Mouse (Mus musculus) urinary bladder, postnatal 14 days (tissue): ENCODE results near the gene C5ar1.
A peak's percentile ranks its signal among the peaks of the same experiment; 100 is the strongest.
"Not testable (repeated sequence)": the region's sequence is repeated elsewhere in the genome, so short reads cannot be mapped to it uniquely, and the experiment has no call there.

Experiments used
- DNase-seq: peaks from one replicate; pipeline ENCODE4 v3.0.0; 2021; ENCODE audit warnings: low spot score

Gene C5ar1

GRCm38 (mm10) chr7:16274922-16275890, 15.9 kb upstream of the C5ar1 start:
- no peak for DNase-seq

DNA sequence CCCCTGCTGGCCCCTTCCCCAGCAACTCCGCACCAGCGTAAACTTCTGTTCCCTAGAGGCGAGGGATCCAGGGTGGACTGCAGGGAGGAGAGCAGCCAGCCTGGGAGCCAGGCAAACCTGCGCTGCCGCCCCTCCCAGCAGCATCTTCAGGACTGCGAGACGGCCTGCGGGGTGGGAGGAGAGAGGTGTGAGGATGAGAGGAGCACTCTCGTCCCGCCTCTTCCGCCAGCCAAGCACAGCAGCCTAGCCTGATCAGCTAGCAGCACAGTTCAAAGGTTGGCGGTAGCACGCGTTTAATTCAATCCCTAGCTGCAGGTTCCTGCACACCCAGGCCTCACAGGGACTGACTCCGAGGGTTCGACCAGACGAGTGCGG, 14.4 kb upstream of the C5ar1 start:
- peak; percentile 63 for DNase-seq

DNA sequence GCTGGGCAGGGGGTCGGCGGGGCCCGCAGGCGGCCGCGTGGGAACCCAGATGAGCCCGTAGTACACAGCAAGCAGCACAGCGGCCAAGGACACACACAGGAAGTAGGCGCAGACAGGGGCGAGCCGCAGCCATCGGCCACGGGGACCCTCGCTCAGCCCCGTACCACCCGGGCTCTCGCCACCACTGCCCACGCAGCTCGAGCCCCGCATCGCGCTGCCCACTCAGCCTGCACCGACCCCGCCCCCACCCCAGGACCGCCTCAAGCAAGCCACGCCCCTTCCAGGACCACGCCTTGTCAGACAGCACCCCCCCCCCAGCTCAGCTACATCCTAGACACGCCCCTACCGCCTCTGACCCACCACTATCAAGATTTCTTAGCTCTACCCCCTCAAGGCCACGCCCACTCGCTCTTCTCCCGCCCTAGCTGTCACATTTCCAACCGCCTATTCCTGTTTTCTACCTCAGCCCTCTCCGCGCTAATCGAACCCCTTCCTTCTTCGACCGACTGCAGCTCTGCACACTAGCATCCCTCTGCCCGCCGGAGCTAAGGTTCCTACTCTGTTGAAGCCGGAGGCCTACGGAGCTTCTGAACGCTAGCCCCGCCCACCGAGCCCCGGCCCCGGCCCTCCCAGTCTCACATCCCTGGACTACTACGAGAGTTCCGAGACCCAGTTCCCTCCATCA, 13.9 kb upstream of the C5ar1 start, which contains the start of gene Inafm1:
Gene Inafm1, minus strand, starts transcription at position 537 of the 685 bp plus-strand sequence.
- DNase-seq = peak; percentile 92

DNA sequence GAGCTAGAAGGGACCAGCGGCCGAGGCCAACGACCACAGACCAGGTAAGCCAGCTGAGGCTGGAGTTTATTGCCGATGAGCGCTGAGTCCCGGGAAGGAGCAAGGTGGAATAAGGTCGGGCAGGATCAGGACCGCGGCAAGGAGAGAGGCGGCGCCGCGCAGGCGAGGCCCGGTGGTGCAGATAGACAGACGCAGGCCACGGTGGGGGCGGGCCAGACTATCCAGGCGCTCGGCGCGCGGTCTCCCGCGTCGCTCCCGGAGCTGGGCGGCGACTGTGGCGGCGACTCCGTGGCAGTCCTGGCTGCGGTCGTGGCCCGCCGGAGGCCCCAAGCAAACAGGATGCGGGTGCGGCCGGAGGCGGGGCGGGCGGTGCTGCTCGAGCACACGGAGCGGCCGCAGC, 13.3 kb upstream of the C5ar1 start:
- peak; percentile 73 for DNase-seq

DNA sequence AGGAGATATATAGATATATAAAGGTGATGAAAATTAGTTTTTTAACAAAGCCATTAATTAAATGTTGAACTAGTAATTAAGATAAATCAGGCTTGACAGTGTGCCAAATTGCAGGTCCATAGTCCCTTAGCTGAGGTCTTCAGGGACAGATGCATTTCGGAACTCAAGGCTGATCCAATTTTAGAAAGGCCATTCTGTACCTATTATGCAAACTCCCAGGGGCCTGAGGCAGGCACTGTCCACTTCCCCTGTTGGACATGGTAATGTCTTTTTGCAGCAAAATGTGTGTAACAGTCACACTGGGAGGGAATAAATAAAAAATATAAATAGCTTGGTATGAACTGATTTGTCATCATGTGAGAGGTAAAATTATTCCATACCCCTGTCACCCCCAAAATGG, 11.8 kb upstream of the C5ar1 start:
- DNase-seq = no peak

DNA sequence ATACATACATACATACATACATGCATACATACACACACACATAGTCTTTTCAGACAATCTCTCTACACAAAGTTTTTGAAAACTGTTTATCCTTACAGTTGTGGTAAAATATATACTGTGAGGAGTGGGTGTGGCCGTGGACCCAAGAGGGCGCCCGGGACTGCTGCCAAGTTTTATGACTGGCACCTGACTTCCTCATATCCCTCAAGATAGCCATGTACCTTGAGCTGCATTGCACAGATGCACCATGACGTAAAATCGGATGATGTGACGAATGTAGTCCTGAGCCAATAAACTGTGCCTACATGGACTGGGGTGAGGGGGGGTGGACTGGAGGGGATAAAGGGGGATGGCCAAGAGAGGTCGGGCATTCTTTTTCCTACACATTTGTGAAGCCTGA, 7.3 kb upstream of the C5ar1 start:
- not testable (repeated sequence) for DNase-seq

DNA sequence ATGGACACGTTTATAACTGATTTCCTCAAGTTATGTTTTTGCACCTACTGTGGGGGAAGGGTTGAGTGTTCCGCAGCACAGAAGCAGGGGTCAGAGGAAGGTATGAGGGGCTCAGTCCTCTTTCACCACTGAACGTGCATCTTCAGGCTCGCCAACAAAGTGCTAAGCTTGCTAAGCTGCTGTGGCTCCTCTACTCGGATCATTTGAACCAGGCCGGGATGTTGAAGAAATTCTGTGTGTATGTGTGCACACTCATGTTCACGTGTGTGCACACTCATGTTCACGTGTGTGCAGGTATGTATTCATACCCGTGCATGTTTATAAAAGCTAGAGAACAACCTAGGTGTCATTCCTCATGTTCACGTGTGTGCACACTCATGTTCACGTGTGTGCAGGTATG, 6.5 kb upstream of the C5ar1 start:
- DNase-seq = no peak

DNA sequence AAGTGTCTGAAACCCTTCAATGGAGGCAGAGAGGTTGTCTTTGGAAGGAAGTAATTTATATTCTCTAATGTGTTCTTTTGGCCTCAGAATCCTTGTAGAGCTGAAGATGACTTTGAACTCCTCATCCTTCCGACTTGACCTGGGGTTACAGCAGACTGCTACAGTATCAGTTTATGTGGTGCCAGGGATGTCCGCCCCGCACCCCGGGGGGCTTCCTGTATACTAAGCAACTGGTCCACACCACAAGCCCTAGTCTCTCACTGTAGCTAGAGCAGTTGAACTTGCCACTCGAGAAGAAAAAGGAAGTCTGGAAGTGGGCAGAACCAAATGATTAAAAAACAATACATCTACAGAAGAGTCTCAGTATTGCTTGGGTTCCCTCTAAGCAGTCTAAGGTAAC, 4.5 kb upstream of the C5ar1 start:
- no peak for DNase-seq

- DNase-seq = peak; percentile 83
These were observed 3.9 kb upstream of the C5ar1 start for GRCm38 (mm10) chr7:16263015-16263787.

DNA sequence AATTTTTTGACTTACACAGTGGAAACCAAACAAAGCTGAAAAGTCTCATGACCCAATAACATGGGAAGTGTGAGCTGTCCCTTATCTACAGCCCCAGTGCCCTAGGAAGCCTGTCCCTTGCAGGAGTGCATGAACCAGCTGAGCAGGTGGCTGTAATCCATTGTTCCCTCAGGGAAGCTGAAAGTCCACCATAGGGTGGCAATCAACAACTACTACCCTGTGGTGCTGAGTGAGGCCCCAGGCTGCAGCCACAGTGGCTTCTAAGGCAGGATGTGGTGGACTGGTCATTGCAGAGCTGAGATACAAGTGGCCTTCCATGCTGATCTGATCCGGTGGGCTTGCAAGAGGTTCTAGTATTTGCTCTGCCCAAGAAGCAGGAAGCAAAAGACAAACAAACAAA, 1.8 kb upstream of the C5ar1 start:
- no peak for DNase-seq

DNA sequence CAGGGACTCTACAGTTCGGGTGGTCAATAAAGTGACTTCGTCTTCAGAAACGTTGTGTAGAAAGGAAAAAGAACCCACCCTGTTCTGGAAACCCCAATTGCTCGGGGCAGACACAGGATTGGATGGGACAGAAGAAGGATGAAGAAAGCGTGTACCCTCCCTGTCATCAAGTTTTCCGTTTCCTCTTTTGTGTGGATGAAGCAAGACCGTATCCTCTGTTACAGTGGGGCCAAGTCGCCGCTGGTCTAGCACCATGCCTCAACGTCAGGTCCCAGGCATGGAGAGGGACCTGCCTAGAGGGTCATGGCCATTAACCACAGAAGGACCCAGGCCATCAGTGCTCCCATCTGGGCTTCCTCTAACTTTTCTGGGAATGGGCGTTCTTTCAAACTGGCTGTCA, 1.5 kb downstream of the C5ar1 start:
- no peak for DNase-seq

GRCm38 (mm10) chr7:16255963-16256362, 3.4 kb downstream of the C5ar1 start:
- not testable (repeated sequence) for DNase-seq

DNA sequence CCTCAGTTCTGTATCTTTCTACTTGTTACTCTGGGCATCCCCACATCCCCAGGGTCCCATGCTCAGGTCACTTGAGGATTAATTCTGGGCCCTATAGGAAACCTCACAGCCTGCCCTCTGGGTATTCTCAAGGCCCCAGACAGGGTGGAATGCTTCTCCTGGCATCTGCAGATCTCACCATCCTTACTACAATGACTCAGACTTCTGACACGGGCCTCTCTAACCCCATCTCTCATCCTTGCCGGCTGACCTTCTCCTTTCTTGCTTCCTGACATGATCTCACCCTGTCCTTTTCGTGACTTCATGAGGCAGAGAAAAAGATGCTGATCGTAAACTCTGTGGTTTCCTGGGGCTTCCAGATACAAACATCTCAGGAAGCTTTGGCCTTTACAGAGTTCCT, 5.1 kb downstream of the C5ar1 start:
- DNase-seq = no peak

DNA sequence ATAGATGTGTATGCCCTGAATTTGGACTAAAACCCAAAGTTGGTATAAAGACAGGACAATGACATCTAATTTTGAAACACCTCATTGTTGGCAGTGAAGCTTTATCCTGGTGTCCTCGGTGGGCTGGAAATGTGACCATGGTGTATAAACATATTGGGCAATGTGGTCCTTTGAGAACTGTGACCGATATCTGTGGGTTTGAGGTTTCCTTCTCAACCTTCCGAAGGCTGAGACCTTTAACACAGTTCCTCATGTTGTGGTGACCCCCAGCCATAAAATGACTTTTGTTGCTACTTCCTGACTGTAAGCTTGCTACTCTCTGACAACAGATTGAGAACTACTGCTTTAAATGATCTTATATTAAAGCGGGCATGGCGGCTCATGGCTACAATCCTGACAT, 8.7 kb downstream of the C5ar1 start:
- DNase-seq = no peak

- DNase-seq = no peak
These were observed 13.4 kb downstream of the C5ar1 start for GRCm38 (mm10) chr7:16245958-16246357.

- no peak for DNase-seq
These were observed 15.3 kb downstream of the C5ar1 start, which contains the start of gene C5ar2 for GRCm38 (mm10) chr7:16244067-16244466. C5ar2 (minus strand) TSS chr7:16244154.

DNA sequence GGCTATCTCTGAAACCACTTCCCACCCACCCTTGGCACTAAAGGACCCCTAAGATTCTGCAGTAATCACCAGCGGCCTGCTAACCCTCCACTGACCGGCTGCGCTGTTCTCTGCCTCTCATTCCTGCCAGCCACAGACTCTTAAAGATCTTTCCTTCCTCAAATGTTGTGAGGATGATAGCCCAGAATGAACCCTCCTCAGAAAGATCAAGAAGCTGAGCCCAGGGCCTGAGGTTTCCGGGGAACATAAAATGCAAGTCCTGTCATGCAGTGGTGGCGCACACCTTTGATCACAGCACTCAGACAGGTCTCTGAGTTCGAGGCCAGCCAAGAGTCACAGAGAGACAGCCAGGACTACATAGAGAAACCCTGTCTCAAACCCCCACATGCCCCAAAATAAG, 17.1 kb downstream of the C5ar1 start:
- no peak for DNase-seq

DNA sequence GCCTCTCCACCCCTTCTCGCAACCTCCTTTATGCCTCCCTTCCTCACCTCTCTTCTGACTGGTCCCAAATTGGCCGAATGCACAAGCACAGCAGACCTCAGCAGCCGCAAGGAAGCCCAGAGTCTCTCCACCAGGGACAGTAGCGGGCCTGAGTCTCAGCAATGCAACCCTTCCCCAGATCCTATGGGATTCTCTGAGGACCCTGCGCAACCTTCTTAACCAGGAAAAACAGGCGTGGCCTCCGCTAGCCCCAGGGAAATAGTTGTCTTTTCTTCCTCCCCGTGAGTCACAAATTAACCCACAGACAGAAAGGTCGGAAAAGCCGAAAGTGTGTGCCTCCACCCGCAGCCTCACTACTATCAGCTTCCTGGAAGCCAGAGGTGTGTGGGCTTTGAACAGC, 17.6 kb downstream of the C5ar1 start:
- no peak for DNase-seq

DNA sequence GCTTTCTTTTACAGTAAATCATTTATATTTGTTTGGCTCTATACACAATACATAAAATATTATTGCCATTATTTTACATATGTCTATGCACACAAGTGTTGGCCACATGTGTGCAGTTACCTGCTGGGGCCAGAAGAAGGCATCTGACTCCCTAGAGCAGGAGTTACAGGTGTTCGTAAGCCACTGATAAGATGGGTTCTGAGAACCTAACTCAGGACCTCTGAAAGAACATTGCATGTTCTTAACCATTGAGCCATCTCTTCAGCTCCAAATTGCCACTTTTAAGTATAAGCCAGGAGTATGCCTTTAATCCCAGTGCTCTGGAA, 18.4 kb downstream of the C5ar1 start:
- DNase-seq = no peak

DNA sequence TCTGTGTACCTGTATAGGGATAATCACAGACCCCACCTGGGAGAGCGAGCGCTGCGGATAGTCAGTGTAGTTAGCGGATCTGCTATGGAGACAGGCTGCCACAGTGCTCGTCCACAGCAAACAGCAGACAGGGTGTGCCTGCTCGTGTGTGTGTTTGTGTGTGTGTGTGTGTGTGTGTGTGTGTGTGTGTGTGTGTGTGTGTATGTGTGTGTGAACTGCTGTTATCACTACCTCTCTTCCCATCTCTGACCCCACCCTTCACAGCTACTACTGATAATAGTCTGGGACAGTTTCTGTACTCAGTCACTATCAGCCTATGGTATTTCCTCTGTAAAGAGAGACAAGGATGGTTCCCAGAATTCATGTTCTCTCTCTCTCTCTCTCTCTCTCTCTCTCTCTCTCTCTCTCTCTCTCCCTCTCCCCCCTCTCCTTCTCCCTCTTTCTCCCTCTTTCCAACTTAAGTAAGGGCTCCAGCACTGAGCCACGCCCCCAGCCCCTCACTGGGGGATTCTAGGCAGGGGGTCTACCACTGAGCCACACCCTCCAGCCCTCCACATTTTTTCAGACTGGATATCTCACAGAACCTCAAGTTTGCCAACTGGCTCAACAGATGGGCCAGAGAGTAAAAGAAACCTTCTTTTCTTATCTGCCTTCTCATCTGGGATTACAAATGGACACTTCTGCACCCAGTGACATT, 18.9 kb downstream of the C5ar1 start:
- DNase-seq = no peak

DNA sequence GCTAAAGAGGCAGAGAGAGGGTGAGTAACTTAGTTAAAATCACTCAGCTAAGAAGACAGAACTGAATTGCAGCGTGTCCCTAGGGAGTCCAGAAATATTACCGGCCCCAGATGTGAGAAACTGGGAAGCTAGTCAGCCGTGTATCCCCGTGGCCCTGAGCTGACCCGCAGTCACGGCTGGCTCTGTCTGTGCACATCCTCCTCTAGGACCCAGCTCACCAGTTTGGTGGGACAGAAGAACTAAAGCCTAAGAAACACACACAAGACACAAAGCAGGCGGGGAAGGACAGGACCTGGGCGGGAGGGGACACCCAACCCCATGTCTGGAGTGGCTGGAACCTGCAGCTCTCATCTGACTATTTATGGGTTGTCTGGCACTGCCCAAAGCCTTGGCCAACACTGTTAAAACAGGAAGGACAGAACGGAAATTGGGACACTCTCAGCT, 19.8 kb downstream of the C5ar1 start:
- no peak for DNase-seq

DNA sequence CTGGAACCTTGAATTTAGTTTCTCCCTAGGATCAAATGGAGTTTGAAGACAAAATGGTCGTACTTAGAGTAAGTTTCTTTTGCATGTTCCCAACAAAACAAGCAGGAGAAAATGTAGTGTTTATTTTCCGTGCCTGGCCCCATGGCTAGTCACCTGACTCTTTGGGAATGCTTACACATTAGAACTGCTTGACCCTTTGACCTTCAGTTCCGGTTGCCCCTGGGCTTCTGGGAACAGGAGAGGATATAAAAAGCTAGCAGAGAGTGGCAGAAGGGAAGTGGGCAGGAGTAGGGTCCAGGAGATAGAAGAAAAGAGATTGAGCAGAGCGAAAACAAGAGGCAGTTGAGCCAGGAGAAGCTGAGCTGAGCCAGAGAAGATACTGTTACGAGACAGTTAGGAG, 29.5 kb downstream of the C5ar1 start:
- DNase-seq = no peak
